Mouse (Mus musculus) liver, embryonic 14.5 days (tissue): Measurements from ENCODE around the gene Atp2b1.

Experiments
- CTCF ChIP-seq: IDR thresholded peaks from 2 replicates; pipeline ENCODE4 v1.5.1; 2016; ENCODE audit warnings: antibody characterized with exemption, low read depth, control low read depth
- EP300 ChIP-seq: IDR thresholded peaks from 2 replicates; pipeline ENCODE4 v1.6.1; 2016; ENCODE audit warnings: antibody characterized with exemption, low read depth

DNA sequence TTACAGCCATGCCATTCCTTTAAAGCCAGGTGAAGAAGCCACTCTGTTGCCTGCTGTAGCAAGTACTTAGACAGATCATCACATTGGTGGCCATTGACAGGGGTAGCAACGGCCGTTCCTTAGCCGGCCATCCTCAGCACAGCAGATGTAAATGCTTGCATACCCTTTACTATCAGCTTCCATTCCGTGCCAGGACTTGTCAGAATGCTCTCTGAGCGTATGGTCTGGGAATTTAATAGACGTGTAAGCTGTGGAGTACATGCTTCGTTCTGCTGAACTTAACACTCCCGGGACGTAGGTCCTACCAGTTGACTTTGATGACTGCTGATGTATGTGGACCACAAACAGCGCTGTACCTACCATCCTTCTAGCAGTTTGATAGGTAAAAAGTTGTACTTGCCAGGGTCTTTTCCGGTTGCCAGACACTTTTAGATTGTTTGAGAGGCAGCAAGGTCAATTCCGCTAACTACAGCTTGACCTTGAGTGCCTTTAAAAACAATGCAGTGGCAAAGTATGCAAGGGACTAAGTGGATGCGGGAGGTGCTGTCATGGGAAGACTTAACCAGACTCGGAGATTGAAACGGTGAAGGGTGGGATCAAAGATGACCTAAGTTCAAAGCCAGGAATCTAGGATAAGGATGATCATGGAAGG, 53.2 kb downstream of the Atp2b1 start:
- no peak for TF ChIP-seq EP300
- TF ChIP-seq CTCF = no peak
